Mouse (Mus musculus): Measurements from ENCODE around the gene Clrn3. TPM values are rescaled to one million over a fixed set of nuclear protein-coding genes. Genes with fewer than 3 reads are reported as not detected.

The Clrn3 gene
- polyA plus RNA-seq, 1 experiment, result not detected

Other genes with a start within 250 kb of the Clrn3 start
- gene Foxi2, start 118.3 kb downstream of the Clrn3 start, polyA plus RNA-seq (2012; rRNA removed), result 0.06 TPM in 1 of 2 replicates, not detected in the other
- gene Ptpre, start 8.8 kb upstream of the Clrn3 start, polyA plus RNA-seq (2012; rRNA removed), result 11.2 and 12.6 TPM in 2 replicates
- 0.61 and 0.68 TPM in 2 replicates for gene Mki67, start 187.7 kb upstream of the Clrn3 start, polyA plus RNA-seq (2012; rRNA removed)

Measured in frontal cortex, adult 2 months (tissue).